Comparison of ENCODE assay signal across 19 mouse cellular contexts in the genomic region with DNA sequence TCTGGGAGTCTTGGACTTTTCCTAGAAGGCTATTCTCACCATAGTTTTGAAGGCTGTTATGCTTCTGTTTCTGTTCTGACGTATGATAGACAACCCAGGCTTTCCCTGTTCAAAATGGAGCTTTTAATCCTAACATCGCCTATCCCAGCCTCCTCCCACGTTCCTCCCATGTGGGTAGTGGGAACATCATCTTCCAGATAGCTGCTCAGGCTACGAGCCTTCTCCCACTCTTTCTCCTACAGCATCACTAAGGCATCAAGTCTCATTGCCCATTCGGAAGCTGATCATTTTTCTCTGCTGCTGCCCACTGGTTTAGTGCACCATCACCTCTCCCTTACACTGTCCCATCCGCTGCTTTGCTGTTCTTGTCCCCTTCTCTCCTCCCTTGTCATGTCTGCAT. TPM values are rescaled to one million over a fixed set of nuclear protein-coding genes. Genes with fewer than 3 reads are reported as not detected.
"Had no signal": no experiment of that assay in that cellular context is flagged by ENCODE, and none has a peak within 500 bp of the region (broad histone marks: within the 10 kb centered on the region; RNA-seq: fewer than 3 reads in every experiment).

No protein-coding gene starts in this region.

- H3K27ac ChIP-seq: intestine, embryonic 15.5 days; limb, embryonic 12.5 days; liver, embryonic 13.5 days; lung, embryonic 15.5 days; macrophage; midbrain, embryonic 15.5 days; neural tube, embryonic 12.5 days had no signal

- DNase-seq: kidney, adult 18-20 months; kidney, postnatal 10 days; kidney, postnatal 4 days; liver; liver, embryonic 13.5 days; liver, postnatal 0 days; lung, postnatal 14 days; spleen, adult 18-20 months; thymus, adult 18-20 months; thymus, postnatal 25 days had no signal

- H3K4me3 ChIP-seq: intestine, embryonic 15.5 days; limb, embryonic 12.5 days; liver, embryonic 13.5 days; lung, embryonic 15.5 days; megakaryocyte, embryonic 14.5 days; midbrain, embryonic 15.5 days; neural tube, embryonic 12.5 days had no signal

RNA-seq across cellular contexts. Expression of a gene that starts 14.2 kb away (rescaled TPM):
- total RNA-seq: monocyte, adult 5-6 weeks; neutrophil, adult 5-6 weeks had no signal
